Mouse (Mus musculus): ENCODE measurements around the gene Sema4d.

Gene Sema4d

DNA sequence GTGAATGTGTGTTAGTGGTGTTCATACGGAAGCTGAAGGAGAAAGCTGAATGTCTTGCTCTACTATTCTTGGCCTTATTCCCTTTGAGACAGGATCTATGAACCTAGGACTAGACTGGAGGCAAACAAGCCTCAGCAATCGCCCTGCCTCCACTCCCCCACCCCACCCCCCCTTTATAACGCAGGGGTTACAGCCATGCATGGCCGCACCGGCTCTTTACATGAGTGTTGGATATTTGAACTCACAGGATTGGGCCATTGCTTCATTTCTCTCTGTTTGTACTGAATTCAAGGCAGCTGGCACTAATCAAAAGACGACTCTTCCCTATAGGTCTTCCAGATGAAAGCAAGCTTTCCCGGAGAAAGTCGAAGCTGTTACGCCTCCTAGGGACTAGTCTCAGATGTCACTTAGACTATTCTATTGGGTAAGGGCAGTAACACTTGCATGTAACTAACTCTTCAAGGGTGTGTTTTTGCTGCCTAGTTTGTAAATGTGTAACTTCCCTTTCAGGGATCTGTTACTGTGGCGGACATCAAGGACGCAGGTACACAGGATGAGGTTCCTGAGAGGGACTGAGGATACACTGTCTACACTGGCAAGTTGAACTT lies 151.3 kb downstream of the Sema4d start:
- no peak for ATAC-seq (ENCODE audit: low TSS enrichment)

DNA sequence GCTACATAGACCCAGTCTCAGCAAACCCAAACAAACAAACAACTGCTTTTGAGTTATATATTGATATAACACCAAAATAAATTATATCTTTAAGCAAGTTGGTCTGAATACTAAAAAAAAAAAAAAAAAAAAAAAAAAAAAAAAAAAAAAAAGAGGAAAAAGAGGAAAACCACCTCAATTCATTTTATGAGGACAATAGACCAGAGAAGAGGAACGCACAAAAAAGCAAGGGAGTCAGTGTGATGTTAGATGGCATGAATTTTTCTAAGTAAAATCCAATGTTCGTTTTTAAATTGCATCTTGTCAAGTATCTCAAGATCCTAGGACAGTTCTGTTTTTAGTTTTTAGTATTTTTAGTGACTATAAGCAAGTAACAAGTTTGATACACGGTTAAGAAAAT lies 152.1 kb downstream of the Sema4d start:
- ATAC-seq (ENCODE audit: low TSS enrichment) = no peak

DNA sequence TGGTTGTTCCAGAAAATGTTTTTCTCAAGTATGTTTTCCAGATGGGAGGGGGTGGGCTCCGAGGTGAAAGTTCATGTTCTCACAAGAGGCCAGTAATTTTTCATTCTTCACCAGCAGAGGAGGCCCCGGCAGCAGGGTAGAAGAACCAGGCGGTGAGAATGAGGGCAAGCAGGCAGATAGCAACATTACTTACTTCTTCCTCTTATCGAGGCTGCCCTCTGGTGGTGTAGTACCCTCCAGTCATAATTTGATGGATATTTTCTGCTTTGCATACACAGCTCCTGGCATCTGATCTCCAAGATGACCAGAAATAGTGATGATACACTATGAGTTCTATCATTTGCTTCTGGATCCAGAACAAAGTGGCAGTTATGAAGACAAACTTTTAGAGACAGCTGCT lies 154.6 kb downstream of the Sema4d start:
- no peak for ATAC-seq (ENCODE audit: low TSS enrichment)

Measured in frontal cortex, adult (tissue).